Mouse (Mus musculus) E14TG2a.4 (cell line): ENCODE measurements around the gene Gar1.
A peak's percentile ranks its signal among the peaks of the same experiment; 100 is the strongest.

Experiments used
- H3K27me3 ChIP-seq: 2 replicates; pipeline ENCODE4 v1.6.1; 2014; ENCODE audit warnings: low read length, control low read depth; ENCODE audit not compliant: insufficient read depth
- H3K36me3 ChIP-seq: 2 replicates; pipeline ENCODE4 v1.6.1; 2014; ENCODE audit warnings: low read length, control low read depth; ENCODE audit not compliant: insufficient read depth
- H3K4me1 ChIP-seq: replicated peaks from 2 replicates; pipeline ENCODE4 v1.6.1; 2014; ENCODE audit warnings: low read depth, low read length, control low read depth
- H3K4me3 ChIP-seq: replicated peaks from 2 replicates; pipeline ENCODE4 v1.5.1; 2014; ENCODE audit warnings: mild to moderate bottlenecking, low read length
- H3K9me3 ChIP-seq: 2 replicates; pipeline ENCODE4 v1.6.1; 2014; ENCODE audit warnings: low read length, control low read depth
- CTCF ChIP-seq: conservative IDR thresholded peaks from 2 replicates; pipeline ENCODE4 v1.5.1; 2014; ENCODE audit warnings: low read length
- NANOG ChIP-seq: IDR thresholded peaks from 2 replicates; pipeline ENCODE4 v1.6.1; 2014; ENCODE audit warnings: borderline replicate concordance, low read length, mixed read lengths
- POU5F1 ChIP-seq: IDR thresholded peaks from 2 replicates; pipeline ENCODE4 v1.6.1; 2014; ENCODE audit warnings: low read length, borderline replicate concordance

Gar1 gene

DNA sequence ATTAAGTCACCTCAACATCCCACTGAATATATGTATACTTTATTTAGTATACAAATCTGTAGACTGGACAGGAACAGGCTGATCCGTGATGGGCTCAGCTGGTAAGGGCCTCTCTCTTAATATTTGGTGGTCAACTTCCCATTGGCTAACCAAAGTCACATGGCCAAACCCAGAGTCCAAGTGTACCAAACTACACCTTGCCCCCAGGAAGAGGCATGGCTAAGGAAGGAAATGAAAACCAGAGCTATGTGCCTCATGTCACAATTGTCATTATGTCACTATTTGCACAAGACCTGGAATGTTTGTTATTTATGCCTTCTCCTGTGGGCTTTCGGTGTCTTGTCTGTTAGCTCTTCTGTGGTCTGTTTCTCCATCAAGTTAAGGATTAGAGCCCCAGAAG is 14.7 kb upstream of the Gar1 start:
- Histone ChIP-seq H3K4me3 (no peak overlapping the region), H3K27me3 (0 out of 2 replicates have a peak, but pooled peaks cover 7% of the 10 kb centered on the region), H3K4me1 (peaks cover 5% of the 10 kb centered on the region; the same call in 1 of the 2 replicates), H3K9me3 (no peaks in the 10 kb centered on the region), H3K36me3 (no peaks in the 10 kb centered on the region)
- TF ChIP-seq NANOG, result no peak
- no peak for TF ChIP-seq POU5F1
- TF ChIP-seq CTCF, result no peak

DNA sequence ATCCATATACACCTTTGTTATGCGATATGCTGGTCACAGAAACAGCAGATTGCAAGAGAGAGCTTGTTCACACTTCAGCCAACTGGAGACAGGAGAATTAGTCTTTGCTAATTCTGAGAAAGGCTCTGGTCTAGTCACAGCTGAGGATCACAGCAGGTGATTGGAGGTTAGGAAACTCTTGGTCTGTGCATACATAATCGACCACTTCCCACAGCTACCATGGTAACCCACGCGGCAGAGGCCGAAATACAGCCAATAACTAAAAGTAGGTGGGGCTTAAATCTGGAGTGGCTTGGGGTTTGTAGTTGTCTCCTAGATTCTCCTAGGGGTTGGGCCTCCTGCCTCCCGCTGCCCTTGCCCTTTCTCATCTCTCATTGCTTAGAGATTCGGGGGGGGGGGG is 6.8 kb upstream of the Gar1 start:
- TF ChIP-seq NANOG (no peak), CTCF (no peak), POU5F1 (no peak)
- Histone ChIP-seq H3K36me3 (no peaks in the 10 kb centered on the region), H3K9me3 (no peaks in the 10 kb centered on the region), H3K27me3 (0 out of 2 replicates have a peak, but pooled peaks cover 4% of the 10 kb centered on the region), H3K4me3 (no peak overlapping the region), H3K4me1 (peaks cover 17% of the 10 kb centered on the region)

DNA sequence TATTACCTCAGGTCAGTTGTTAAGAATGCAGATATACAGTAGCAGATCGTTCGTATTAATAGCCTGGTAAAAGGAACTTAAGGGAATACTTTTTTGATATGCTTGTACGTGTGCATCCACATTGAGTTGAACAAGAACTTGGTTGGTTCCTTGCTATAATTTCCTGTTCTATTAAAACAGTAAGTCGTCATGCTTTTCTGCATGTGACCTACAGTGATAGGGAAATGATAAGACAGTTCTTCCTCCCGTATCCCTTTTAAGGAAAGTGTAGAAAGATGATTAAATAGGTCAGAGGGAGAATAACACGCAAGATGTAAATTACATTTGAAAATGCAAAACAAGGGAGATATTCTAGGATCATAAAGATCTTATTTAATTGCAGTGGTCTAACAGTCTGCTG is 5.8 kb upstream of the Gar1 start:
- TF ChIP-seq NANOG (no peak), POU5F1 (no peak), CTCF (no peak)
- peaks cover 17% of the 10 kb centered on the region for H3K4me1 ChIP-seq
- no peaks in the 10 kb centered on the region for H3K9me3 ChIP-seq
- H3K36me3 ChIP-seq, result no peaks in the 10 kb centered on the region
- H3K27me3 ChIP-seq, result 0 out of 2 replicates have a peak, but pooled peaks cover 3% of the 10 kb centered on the region
- no peak overlapping the region for H3K4me3 ChIP-seq

DNA sequence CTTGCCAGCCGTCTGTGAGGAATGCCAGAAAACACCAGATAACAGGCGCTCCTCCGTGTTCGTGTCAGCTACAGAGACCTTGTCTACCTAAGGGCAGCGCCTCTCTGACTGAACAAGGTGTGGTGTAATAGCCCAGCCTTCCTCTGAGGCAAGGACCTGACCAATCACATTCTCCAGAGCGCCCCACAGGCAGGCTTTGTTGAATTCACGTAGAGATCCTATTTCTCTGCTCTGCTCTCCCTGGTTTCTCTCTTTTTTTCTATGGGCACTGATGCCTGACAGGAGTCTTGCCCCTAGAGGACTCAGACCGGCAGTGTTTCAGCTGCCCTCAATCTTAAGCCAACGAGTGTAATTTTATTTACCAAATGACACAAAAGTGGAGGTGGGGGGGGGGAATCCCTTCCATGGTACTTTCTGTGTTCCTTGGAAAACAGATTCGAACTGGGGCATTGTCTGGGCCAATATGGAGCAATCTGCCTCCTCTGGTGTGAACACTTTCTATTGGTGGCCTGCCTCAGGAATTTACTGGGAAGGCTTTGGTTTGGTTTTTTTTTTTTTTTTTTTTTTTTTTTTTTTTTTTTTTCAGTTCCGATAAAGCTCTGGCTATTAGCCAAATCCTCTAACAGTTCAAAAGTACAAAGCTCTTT is 5.0 kb upstream of the Gar1 start:
- Histone ChIP-seq H3K27me3 (0 out of 2 replicates have a peak, but pooled peaks cover 3% of the 10 kb centered on the region), H3K4me1 (peaks cover 22% of the 10 kb centered on the region), H3K4me3 (no peak overlapping the region), H3K36me3 (no peaks in the 10 kb centered on the region), H3K9me3 (no peaks in the 10 kb centered on the region)
- TF ChIP-seq POU5F1, result no peak
- no peak for TF ChIP-seq NANOG
- no peak for TF ChIP-seq CTCF

DNA sequence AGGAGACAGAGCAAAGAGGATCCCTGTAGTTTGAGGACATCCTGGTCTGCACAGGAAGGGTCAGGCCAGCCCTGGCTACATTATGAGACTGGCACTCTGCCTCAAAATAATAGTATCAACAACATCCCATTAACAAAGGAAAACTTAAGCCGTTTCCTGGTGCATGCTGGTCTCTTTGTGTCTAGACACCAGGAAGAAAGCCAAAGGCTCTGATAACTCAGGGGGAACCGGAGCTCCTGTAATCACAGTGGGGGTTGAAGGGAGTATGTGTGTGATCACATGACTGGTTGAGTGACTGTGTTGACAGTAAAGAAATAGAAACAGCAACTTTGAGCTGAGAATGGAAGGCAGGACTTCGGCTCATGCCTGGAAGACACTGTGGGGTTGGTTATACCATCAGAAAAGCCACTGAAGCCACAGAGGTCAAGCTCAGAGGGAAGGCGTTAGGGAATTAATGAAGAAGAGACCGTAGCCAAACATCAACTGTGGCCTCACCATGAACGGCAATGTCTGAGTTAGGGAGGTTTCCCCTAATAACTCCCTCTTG is 4.3 kb upstream of the Gar1 start, which contains the start of gene Cfi:
TSS of gene Cfi (plus strand) at position 497 of the 547 bp plus-strand sequence.
- no peaks in the 10 kb centered on the region for H3K9me3 ChIP-seq
- H3K27me3 ChIP-seq, result 0 out of 2 replicates have a peak, but pooled peaks cover 3% of the 10 kb centered on the region
- H3K4me3 ChIP-seq, result no peak within 1 kb of the TSS
- no peaks in the 10 kb centered on the region for H3K36me3 ChIP-seq
- TF ChIP-seq CTCF (no peak), POU5F1 (no peak), NANOG (no peak)
- peaks cover 22% of the 10 kb centered on the region for H3K4me1 ChIP-seq

DNA sequence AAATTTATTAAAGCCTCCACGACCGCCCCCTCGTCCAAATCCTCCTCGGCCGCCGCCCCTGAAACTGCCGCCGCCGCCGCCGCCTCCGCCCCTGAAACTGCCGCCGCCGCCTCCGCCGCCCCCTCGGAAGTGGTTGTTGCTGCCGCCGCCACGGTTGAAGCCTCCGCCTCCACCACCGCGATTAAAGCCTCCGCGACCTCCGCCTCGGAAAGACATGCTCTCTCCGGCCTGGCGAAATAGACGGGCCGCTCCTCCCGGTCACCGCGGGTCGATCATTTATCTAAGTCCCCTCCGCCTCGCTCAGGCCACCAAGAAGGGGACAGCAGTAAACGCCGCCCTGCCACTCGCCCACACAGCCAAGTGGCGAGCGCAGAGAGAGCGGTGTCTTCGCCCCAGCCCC is 570 bp downstream of the Gar1 start:
- H3K4me1 ChIP-seq, result peaks cover 43% of the 10 kb centered on the region
- no peak for TF ChIP-seq POU5F1
- no peak for TF ChIP-seq CTCF
- no peak for TF ChIP-seq NANOG

DNA sequence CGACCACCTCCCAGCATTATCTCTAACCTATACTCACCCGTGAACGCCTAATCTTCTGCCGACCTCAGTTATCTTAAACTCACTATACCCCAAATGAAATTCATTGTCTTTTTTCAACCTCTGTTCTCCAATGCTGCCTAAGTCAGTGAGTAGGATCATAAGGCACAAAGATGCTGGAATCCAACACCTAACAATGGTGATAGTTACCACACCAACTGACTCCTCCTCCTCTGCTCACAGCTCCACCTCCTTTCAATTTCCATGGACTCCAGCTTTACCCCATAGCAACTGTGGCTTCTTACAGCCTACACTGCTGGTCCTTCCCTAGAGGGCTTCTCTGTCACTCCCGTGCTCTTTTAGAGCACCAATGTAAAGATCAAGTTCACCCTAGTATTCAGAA is 3.5 kb downstream of the Gar1 start:
- Histone ChIP-seq H3K4me3 (no peak overlapping the region), H3K4me1 (peaks cover 36% of the 10 kb centered on the region), H3K36me3 (peaks cover 71% of the 10 kb centered on the region), H3K9me3 (no peaks in the 10 kb centered on the region), H3K27me3 (no peaks in the 10 kb centered on the region)
- TF ChIP-seq CTCF, result no peak
- TF ChIP-seq POU5F1, result no peak
- no peak for TF ChIP-seq NANOG

More for the DNA sequence above, 570 bp downstream of the Gar1 start:
- Histone ChIP-seq H3K9me3 (no peaks in the 10 kb centered on the region), H3K36me3 (peaks cover 42% of the 10 kb centered on the region), H3K27me3 (no peaks in the 10 kb centered on the region), H3K4me3 (peak overlapping the region; percentile 98)

DNA sequence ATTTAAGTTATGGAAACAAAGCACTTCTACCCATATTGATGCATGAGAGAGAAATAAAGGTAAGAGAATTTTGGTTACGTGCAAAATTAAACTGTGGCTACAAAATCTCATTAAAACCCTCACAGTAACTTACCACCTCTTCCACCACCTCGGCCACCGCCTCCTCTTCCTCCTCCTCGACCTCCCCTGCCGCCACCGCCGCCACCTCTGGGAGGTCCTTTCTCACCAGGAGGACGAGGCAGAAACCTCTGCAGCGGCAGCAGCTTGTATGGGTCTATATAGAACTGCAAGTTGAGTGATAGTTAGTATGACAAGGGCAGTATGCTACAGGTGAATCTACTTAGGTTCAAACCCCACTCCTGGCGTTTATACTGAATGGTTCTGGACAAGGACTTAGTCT is 4.5 kb downstream of the Gar1 start:
- H3K4me3 ChIP-seq, result no peak overlapping the region
- H3K4me1 ChIP-seq, result peaks cover 34% of the 10 kb centered on the region
- H3K27me3 ChIP-seq, result no peaks in the 10 kb centered on the region
- H3K9me3 ChIP-seq, result no peaks in the 10 kb centered on the region
- no peak for TF ChIP-seq NANOG
- no peak for TF ChIP-seq CTCF
- TF ChIP-seq POU5F1, result no peak
- peaks cover 81% of the 10 kb centered on the region for H3K36me3 ChIP-seq

DNA sequence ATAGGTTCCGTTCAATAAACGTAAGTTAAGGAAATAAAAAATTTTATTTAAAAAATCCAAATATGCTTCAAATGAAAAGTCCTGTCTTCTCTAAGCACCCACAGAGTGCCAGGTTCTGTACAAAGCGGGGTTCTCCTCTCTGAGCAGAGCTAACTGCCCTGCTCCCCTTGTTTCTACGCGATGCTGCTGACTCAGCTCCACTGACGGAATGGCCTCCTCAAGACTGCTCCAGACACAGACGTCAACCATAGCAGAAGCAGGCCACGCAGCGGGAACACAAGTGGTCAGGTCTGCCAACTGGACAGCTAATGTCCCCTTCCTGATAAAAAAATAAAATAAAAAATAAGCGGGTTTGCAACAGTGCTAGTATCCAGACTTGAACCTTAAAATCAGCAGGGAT is 6.3 kb downstream of the Gar1 start:
- peaks cover 29% of the 10 kb centered on the region for H3K4me1 ChIP-seq
- H3K4me3 ChIP-seq, result no peak overlapping the region
- peaks cover 82% of the 10 kb centered on the region for H3K36me3 ChIP-seq
- no peaks in the 10 kb centered on the region for H3K9me3 ChIP-seq
- TF ChIP-seq POU5F1 (no peak), NANOG (no peak), CTCF (no peak)
- H3K27me3 ChIP-seq, result no peaks in the 10 kb centered on the region
